Mouse (Mus musculus): ENCODE measurements around the gene Heatr9. TPM values are rescaled to one million over a fixed set of nuclear protein-coding genes. Genes with fewer than 3 reads are reported as not detected.

Gene Heatr9
- polyA plus RNA-seq, 1 experiment from 2014 or later: not detected

GRCm38 (mm10) chr11:83467120-83467652 is 54.8 kb downstream of the Heatr9 start:
- H3K9me3 ChIP-seq (ENCODE audit: control insufficient read depth, low read length): no peaks in the 10 kb centered on the region
- H3K9ac ChIP-seq (ENCODE audit: low read length): no peak overlapping the region
- H3K27ac ChIP-seq (ENCODE audit: low read depth, low read length): no peak overlapping the region
- ATAC-seq (ENCODE audit: low FRiP score) (no peak), DNase-seq (ENCODE audit: low spot score, missing footprints) (no peak)
- no peak overlapping the region for H3K4me3 ChIP-seq (ENCODE audit: low read depth, low read length)
- peaks cover 5% of the 10 kb centered on the region; the same call in 1 of the 2 replicates for H3K4me1 ChIP-seq (ENCODE audit: control insufficient read depth, insufficient read depth, low read length)
- H3K4me2 ChIP-seq: no peak overlapping the region
- H3K27me3 ChIP-seq (ENCODE audit: control insufficient read depth, insufficient read depth, low read length): peaks cover 29% of the 10 kb centered on the region
- H3K36me3 ChIP-seq (ENCODE audit: control insufficient read depth, insufficient read depth, low read length): no peaks in the 10 kb centered on the region
- WGBS: 72% methylated on average over 11 of the region's 11 CpGs

GRCm38 (mm10) chr11:83465976-83466375 is 56.0 kb downstream of the Heatr9 start:
- H3K4me1 ChIP-seq (ENCODE audit: control insufficient read depth, insufficient read depth, low read length): peaks cover 4% of the 10 kb centered on the region; the same call in 1 of the 2 replicates
- no peak overlapping the region for H3K27ac ChIP-seq (ENCODE audit: low read depth, low read length)
- H3K4me2 ChIP-seq: no peak overlapping the region
- H3K27me3 ChIP-seq (ENCODE audit: control insufficient read depth, insufficient read depth, low read length): peaks cover 36% of the 10 kb centered on the region
- ATAC-seq (ENCODE audit: low FRiP score): no peak
- H3K9me3 ChIP-seq (ENCODE audit: control insufficient read depth, low read length): no peaks in the 10 kb centered on the region
- no peak for DNase-seq (ENCODE audit: low spot score, missing footprints)
- H3K4me3 ChIP-seq (ENCODE audit: low read depth, low read length): no peak overlapping the region
- H3K9ac ChIP-seq (ENCODE audit: low read length): no peak overlapping the region
- no peaks in the 10 kb centered on the region for H3K36me3 ChIP-seq (ENCODE audit: control insufficient read depth, insufficient read depth, low read length)
- 44% methylated on average over 2 of the region's 2 CpGs for WGBS

GRCm38 (mm10) chr11:83462711-83463244 is 59.2 kb downstream of the Heatr9 start, which contains the start of gene Mmp28:
Mmp28 (minus strand) TSS chr11:83463071.
- H3K27ac ChIP-seq (ENCODE audit: low read depth, low read length): no peak within 1 kb of the TSS
- H3K4me1 ChIP-seq (ENCODE audit: control insufficient read depth, insufficient read depth, low read length): peaks cover 13% of the 10 kb centered on the region
- ATAC-seq (ENCODE audit: low FRiP score): 0 out of 2 replicates have a peak, but pooled peaks have one; percentile 30
- peak within 1 kb of the TSS; percentile 48 for H3K4me3 ChIP-seq (ENCODE audit: low read depth, low read length)
- H3K36me3 ChIP-seq (ENCODE audit: control insufficient read depth, insufficient read depth, low read length): no peaks in the 10 kb centered on the region
- peaks cover 42% of the 10 kb centered on the region for H3K27me3 ChIP-seq (ENCODE audit: control insufficient read depth, insufficient read depth, low read length)
- peak; percentile 95 for DNase-seq (ENCODE audit: low spot score, missing footprints)
- H3K4me2 ChIP-seq: peak within 1 kb of the TSS; percentile 86
- H3K9me3 ChIP-seq (ENCODE audit: control insufficient read depth, low read length): no peaks in the 10 kb centered on the region
- 0% methylated on average over 41 of the region's 42 CpGs for WGBS
- peak within 1 kb of the TSS; percentile 52 for H3K9ac ChIP-seq (ENCODE audit: low read length)

Other genes with a start within 250 kb of the Heatr9 start
- gene Slfn14, start 235.4 kb downstream of the Heatr9 start, polyA plus RNA-seq (2014; fragmentation: Nextera tagmentation; extraction: Ambion mirVana): 0.79 and 0.88 TPM in 2 replicates
- gene Ap2b1, start 223.2 kb downstream of the Heatr9 start, polyA plus RNA-seq (2014; fragmentation: Nextera tagmentation; extraction: Ambion mirVana): 121 and 130 TPM in 2 replicates
- gene Pex12, start 219.6 kb downstream of the Heatr9 start, polyA plus RNA-seq (2014; fragmentation: Nextera tagmentation; extraction: Ambion mirVana): 20.1 and 20.8 TPM in 2 replicates
- 3.0 and 4.6 TPM in 2 replicates for gene Rasl10b, start 113.0 kb downstream of the Heatr9 start, polyA plus RNA-seq (2014; fragmentation: Nextera tagmentation; extraction: Ambion mirVana)
- gene Gas2l2, start 92.7 kb downstream of the Heatr9 start, polyA plus RNA-seq (2014; fragmentation: Nextera tagmentation; extraction: Ambion mirVana): 0.12 TPM in 1 of 2 replicates, not detected in the other
- 0.89 TPM in 1 of 2 replicates, not detected in the other for gene 1700020L24Rik, start 84.5 kb downstream of the Heatr9 start, polyA plus RNA-seq (2014; fragmentation: Nextera tagmentation; extraction: Ambion mirVana)
- gene Mmp28, start 59.1 kb downstream of the Heatr9 start, polyA plus RNA-seq (2014; fragmentation: Nextera tagmentation; extraction: Ambion mirVana): 3.6 and 4.0 TPM in 2 replicates
- 8.5 and 10.6 TPM in 2 replicates for gene Taf15, start 49.1 kb downstream of the Heatr9 start, polyA plus RNA-seq (2014; fragmentation: Nextera tagmentation; extraction: Ambion mirVana)
- not detected in 2 replicates for gene Ccl5, start 8.3 kb upstream of the Heatr9 start, polyA plus RNA-seq (2014; fragmentation: Nextera tagmentation; extraction: Ambion mirVana)
- 1.5 and 2.8 TPM in 2 replicates for gene Ccl9, start 56.5 kb upstream of the Heatr9 start, polyA plus RNA-seq (2014; fragmentation: Nextera tagmentation; extraction: Ambion mirVana)
- gene Ccl6, start 70.9 kb upstream of the Heatr9 start, polyA plus RNA-seq (2014; fragmentation: Nextera tagmentation; extraction: Ambion mirVana): 1.9 and 2.1 TPM in 2 replicates
- not detected in 2 replicates for gene Rpl9-ps1, start 123.4 kb upstream of the Heatr9 start, polyA plus RNA-seq (2014; fragmentation: Nextera tagmentation; extraction: Ambion mirVana)
- 0.79 and 1.2 TPM in 2 replicates for gene Ccl3, start 127.2 kb upstream of the Heatr9 start, polyA plus RNA-seq (2014; fragmentation: Nextera tagmentation; extraction: Ambion mirVana)
- not detected in 2 replicates for gene Ccl4, start 140.4 kb upstream of the Heatr9 start, polyA plus RNA-seq (2014; fragmentation: Nextera tagmentation; extraction: Ambion mirVana)
- not detected in 2 replicates for gene Wfdc17, start 181.8 kb upstream of the Heatr9 start, polyA plus RNA-seq (2014; fragmentation: Nextera tagmentation; extraction: Ambion mirVana)
- not detected in 2 replicates for gene Wfdc18, start 186.8 kb upstream of the Heatr9 start, polyA plus RNA-seq (2014; fragmentation: Nextera tagmentation; extraction: Ambion mirVana)
- gene Wfdc21, start 224.8 kb upstream of the Heatr9 start, polyA plus RNA-seq (2014; fragmentation: Nextera tagmentation; extraction: Ambion mirVana): not detected in 2 replicates
- gene Heatr6, start 231.5 kb upstream of the Heatr9 start, polyA plus RNA-seq (2014; fragmentation: Nextera tagmentation; extraction: Ambion mirVana): 30.1 and 31.9 TPM in 2 replicates

All from midbrain, embryonic 11.5 days (tissue).